Mouse (Mus musculus) thymus, adult 2 months (tissue): ENCODE measurements around the gene Mmel1.

Experiments
- CTCF ChIP-seq: fragments of 200-500 bp; IDR thresholded peaks from 2 replicates; pipeline ENCODE4 v1.5.1; 2012; ENCODE audit warnings: mild to moderate bottlenecking, control low read depth, low read length, moderate library complexity, borderline replicate concordance; ENCODE audit not compliant: control insufficient read depth, poor library complexity, insufficient read depth; ENCODE audit errors: extremely low read depth
- POLR2A ChIP-seq: fragments of 200-500 bp; IDR thresholded peaks from 2 replicates; pipeline ENCODE4 v1.6.1; 2012; ENCODE audit warnings: mild to moderate bottlenecking, low read length, control low read depth, moderate library complexity; ENCODE audit not compliant: control insufficient read depth, poor library complexity, insufficient read depth; ENCODE audit errors: extremely low read depth

DNA sequence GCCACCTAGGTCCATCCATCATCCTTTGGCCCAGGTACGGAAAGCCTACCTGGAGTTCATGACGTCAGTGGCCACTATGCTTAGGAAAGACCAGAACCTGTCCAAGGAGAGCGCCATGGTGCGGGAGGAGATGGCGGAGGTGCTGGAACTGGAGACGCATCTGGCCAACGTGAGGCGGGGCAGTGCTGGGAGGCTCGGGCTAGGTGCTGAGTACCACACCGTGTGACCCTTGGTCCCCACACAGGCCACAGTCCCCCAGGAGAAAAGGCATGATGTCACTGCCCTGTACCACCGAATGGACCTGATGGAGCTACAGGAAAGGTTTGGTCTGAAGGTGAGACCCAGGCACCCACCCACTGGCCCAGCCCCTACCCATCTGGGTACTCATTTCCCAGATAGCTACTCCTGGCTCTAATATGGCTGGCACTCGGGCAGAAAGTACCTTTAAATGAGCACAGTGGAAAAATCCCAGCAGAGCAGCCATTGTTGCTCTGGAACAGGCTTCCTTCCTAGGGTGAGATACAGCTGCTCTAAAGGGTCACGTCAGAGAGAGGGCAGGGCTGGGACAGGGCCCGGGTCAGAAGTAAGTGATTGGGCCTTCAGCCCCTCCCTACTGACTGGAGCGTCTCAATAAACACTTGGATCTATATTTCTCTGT is 18.3 kb downstream of the Mmel1 start:
- TF ChIP-seq CTCF (no peak), POLR2A (no peak)
